Mouse (Mus musculus) heart, embryonic 11.5 days (tissue): ENCODE results near the gene Plekho2. TPM values are rescaled to one million over a fixed set of nuclear protein-coding genes. Genes with fewer than 3 reads are reported as not detected.

Source experiments
- ATAC-seq: fragments of 200-750 bp; cut with Nextera tagmentation; replicated peaks from 2 replicates; pipeline ENCODE4 v1.8.0; 2017; ENCODE audit warnings: moderate library complexity; ENCODE audit not compliant: insufficient number of reproducible peaks, low FRiP score, low TSS enrichment
- H3K27ac ChIP-seq: fragments of 300-500 bp; sonication (generic); 2 replicates; pipeline ENCODE4 v1.5.1; 2014; ENCODE audit warnings: mild to moderate bottlenecking, low read depth, low read length
- H3K27me3 ChIP-seq: fragments of 300-500 bp; sonication (generic); 2 replicates; pipeline ENCODE4 v1.6.1; 2014; ENCODE audit warnings: mild to moderate bottlenecking, low read length, mixed read lengths; ENCODE audit not compliant: control insufficient read depth, insufficient read depth
- H3K36me3 ChIP-seq: fragments of 300-500 bp; sonication (generic); 2 replicates; pipeline ENCODE4 v1.6.1; 2014; ENCODE audit warnings: mild to moderate bottlenecking, low read length, moderate library complexity, mixed read lengths; ENCODE audit not compliant: control insufficient read depth, insufficient read depth
- H3K4me1 ChIP-seq: fragments of 300-500 bp; sonication (generic); 2 replicates; pipeline ENCODE4 v1.6.1; 2014; ENCODE audit warnings: low read length; ENCODE audit not compliant: control insufficient read depth, insufficient read depth
- H3K4me2 ChIP-seq: fragments of 300-500 bp; sonication (generic); 2 replicates; pipeline ENCODE4 v1.6.1; 2014; ENCODE audit warnings: mild to moderate bottlenecking, moderate library complexity
- H3K4me3 ChIP-seq: fragments of 300-500 bp; sonication (generic); 2 replicates; pipeline ENCODE4 v1.5.1; 2014; ENCODE audit warnings: low read depth, low read length
- H3K9ac ChIP-seq: fragments of 300-500 bp; sonication (generic); 2 replicates; pipeline ENCODE4 v1.6.1; 2014; ENCODE audit warnings: mild to moderate bottlenecking, low read depth, low read length, moderate library complexity
- H3K9me3 ChIP-seq: fragments of 300-500 bp; sonication (generic); replicated peaks from 2 replicates; pipeline ENCODE4 v1.6.1; 2016; ENCODE audit warnings: low read length; ENCODE audit not compliant: control insufficient read depth
- WGBS: fragments of 180-500 bp; shearing (Covaris S2); extraction: QIAGEN DNeasy Blood & Tissue Kit; methylation state at CpG from one replicate; pipeline ENCODE4 v1.1.7; 2014; ENCODE audit not compliant: insufficient replicate concordance; 5-methylcytosine and 5-hydroxymethylcytosine counted together
- polyA plus RNA-seq: library from polyadenylated mRNA; unstranded; fragments of >200 nt; fragmentation: Nextera tagmentation; extraction: Ambion mirVana; gene quantifications from 2 replicates; pipeline ENCODE4 v1.2.1, GENCODE M21; 2014

The Plekho2 gene
- polyA plus RNA-seq, 1 experiment from 2014 or later = 11.9 TPM

GRCm38 (mm10) chr9:65545635-65546412 lies 34.0 kb downstream of the Plekho2 start:
- no peak overlapping the region for H3K4me2 ChIP-seq
- no peak for ATAC-seq
- peaks cover 50% of the 10 kb centered on the region for H3K4me1 ChIP-seq
- H3K27ac ChIP-seq = peak overlapping the region; percentile 52
- 69% methylated on average over 10 of the region's 10 CpGs for whole genome bisulfite sequencing
- H3K36me3 ChIP-seq = no peaks in the 10 kb centered on the region
- peak overlapping the region; percentile 29; the same call in 1 of the 2 replicates for H3K9ac ChIP-seq
- no peaks in the 10 kb centered on the region for H3K27me3 ChIP-seq
- no peaks in the 10 kb centered on the region for H3K9me3 ChIP-seq
- no peak overlapping the region for H3K4me3 ChIP-seq

- Histone ChIP-seq H3K4me2 (peak overlapping the region; percentile 37), H3K4me3 (no peak overlapping the region), H3K9ac (no peak overlapping the region), H3K9me3 (no peaks in the 10 kb centered on the region), H3K4me1 (peaks cover 36% of the 10 kb centered on the region), H3K27ac (peak overlapping the region; percentile 92), H3K27me3 (no peaks in the 10 kb centered on the region), H3K36me3 (no peaks in the 10 kb centered on the region)
- ATAC-seq = no peak
- WGBS = 38% methylated on average over 7 of the region's 7 CpGs
Measured at GRCm38 (mm10) chr9:65542111-65542524, 37.7 kb downstream of the Plekho2 start.

GRCm38 (mm10) chr9:65541126-65542068 lies 38.4 kb downstream of the Plekho2 start:
- 0 out of 2 replicates have a peak, but pooled peaks have one; percentile 47 for ATAC-seq
- H3K9ac ChIP-seq = no peak overlapping the region
- no peaks in the 10 kb centered on the region for H3K36me3 ChIP-seq
- peaks cover 28% of the 10 kb centered on the region for H3K4me1 ChIP-seq
- no peaks in the 10 kb centered on the region for H3K27me3 ChIP-seq
- H3K4me3 ChIP-seq = no peak overlapping the region
- H3K27ac ChIP-seq = peak overlapping the region; percentile 92
- H3K4me2 ChIP-seq = peak overlapping the region; percentile 37
- H3K9me3 ChIP-seq = no peaks in the 10 kb centered on the region
- WGBS = 33% methylated on average over 13 of the region's 13 CpGs

- peaks cover 15% of the 10 kb centered on the region for H3K4me1 ChIP-seq
- no peak for ATAC-seq
- no peak overlapping the region for H3K4me2 ChIP-seq
- H3K36me3 ChIP-seq = no peaks in the 10 kb centered on the region
- H3K9me3 ChIP-seq = no peaks in the 10 kb centered on the region
- H3K27me3 ChIP-seq = no peaks in the 10 kb centered on the region
- H3K9ac ChIP-seq = no peak overlapping the region
- H3K4me3 ChIP-seq = no peak overlapping the region
- 76% methylated on average over 9 of the region's 9 CpGs for WGBS
- no peak overlapping the region for H3K27ac ChIP-seq
Measured at GRCm38 (mm10) chr9:65539697-65540096, 40.1 kb downstream of the Plekho2 start.

- Histone ChIP-seq H3K4me1 (peaks cover 15% of the 10 kb centered on the region), H3K9ac (no peak overlapping the region), H3K27me3 (no peaks in the 10 kb centered on the region), H3K4me2 (no peak overlapping the region), H3K36me3 (no peaks in the 10 kb centered on the region), H3K27ac (no peak overlapping the region), H3K4me3 (no peak overlapping the region), H3K9me3 (no peaks in the 10 kb centered on the region)
- no peak for ATAC-seq
- WGBS = 86% methylated on average over 8 of the region's 8 CpGs
Measured at GRCm38 (mm10) chr9:65537901-65538630, 41.8 kb downstream of the Plekho2 start.

GRCm38 (mm10) chr9:65536491-65536890 lies 43.3 kb downstream of the Plekho2 start:
- peaks cover 4% of the 10 kb centered on the region for H3K4me1 ChIP-seq
- H3K9ac ChIP-seq = no peak overlapping the region
- H3K9me3 ChIP-seq = no peaks in the 10 kb centered on the region
- no peak for ATAC-seq
- 75% methylated on average over 4 of the region's 4 CpGs for WGBS
- no peaks in the 10 kb centered on the region for H3K27me3 ChIP-seq
- H3K4me3 ChIP-seq = no peak overlapping the region
- no peak overlapping the region for H3K27ac ChIP-seq
- no peaks in the 10 kb centered on the region for H3K36me3 ChIP-seq
- H3K4me2 ChIP-seq = no peak overlapping the region

- 83% methylated on average over 10 of the region's 11 CpGs for WGBS
- no peak overlapping the region for H3K27ac ChIP-seq
- ATAC-seq = no peak
Measured at GRCm38 (mm10) chr9:65535789-65536469, 43.9 kb downstream of the Plekho2 start.

More at GRCm38 (mm10) chr9:65535789-65536469, 43.9 kb downstream of the Plekho2 start:
- Histone ChIP-seq H3K4me1 (no peaks in the 10 kb centered on the region), H3K9ac (no peak overlapping the region), H3K36me3 (no peaks in the 10 kb centered on the region), H3K9me3 (no peaks in the 10 kb centered on the region), H3K4me3 (no peak overlapping the region), H3K4me2 (no peak overlapping the region), H3K27me3 (no peaks in the 10 kb centered on the region)
